Mouse (Mus musculus): ENCODE measurements at regions not wholly inside any gene's neighbourhood (a gene's known extent, or its start where the extent isn't known, plus 50 kb on each side); places are given as distances from the start of the nearest gene placed in this dataset.
A peak's percentile ranks its signal among the peaks of the same experiment; 100 is the strongest.
"Not testable (repeated sequence)": the region's sequence is repeated elsewhere in the genome, so short reads cannot be mapped to it uniquely, and the experiment has no call there.

DNA sequence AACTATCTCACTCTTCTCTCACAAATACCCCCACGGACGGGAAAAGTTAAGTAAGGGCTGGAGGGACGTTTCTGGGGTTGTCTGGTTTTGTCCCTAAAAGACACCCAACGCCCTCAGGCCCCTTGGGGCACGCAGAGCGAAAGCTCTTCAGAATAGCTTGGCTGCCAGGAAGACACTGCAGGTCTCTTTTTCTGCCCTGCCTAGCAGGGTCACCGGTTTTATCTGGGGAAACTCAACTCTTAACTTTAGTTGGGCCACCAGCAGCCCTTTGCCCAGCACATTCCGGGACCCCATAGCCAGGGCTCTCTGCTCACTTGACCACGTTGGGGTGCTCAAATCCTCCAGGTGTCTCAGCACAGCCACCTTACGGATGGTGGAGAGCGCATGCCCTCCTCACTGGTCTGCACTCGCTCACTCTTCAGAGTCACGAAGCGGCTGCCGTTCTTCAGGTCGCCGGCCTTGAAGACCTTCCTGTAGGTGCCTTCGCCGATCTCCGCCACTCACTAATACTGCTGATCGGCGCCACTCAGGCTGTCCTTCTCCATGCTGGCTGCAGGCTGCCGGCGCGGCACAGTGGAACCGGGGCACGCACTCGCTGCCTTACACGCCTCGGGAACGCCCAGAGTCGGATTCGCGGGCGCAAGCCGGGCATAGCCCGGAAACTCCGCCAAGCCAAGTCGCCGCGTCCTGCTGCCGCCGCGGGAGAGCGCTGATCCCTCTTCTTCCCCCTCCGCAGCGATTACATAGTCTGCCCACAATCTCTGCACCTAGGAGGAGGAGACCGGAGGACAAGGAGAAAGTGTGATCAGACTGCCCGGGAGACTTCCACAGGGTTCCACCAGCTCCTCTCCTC, 83.0 kb downstream of the Ulbp1 start:
- DNase-seq, result peak in 1 of 2 experiments; percentile 43

DNA sequence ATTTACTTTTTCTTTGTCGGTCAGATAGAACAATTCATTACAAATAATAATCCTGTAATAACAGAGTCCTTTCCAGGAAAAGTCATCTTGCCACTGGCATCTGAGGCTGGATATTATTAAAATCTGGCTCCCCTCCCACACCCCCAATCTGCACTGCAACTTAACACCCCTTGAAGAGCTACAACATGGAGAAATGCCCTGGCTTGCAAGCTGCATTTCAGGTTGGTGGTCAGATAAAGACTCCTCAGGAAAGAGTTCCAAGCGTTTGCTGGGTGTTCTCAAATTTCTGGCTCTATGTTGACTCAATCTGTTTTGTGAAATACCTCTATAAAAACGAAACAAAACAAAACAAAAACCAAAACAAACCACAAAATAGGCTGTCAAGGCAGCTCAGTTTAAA, 114.6 kb downstream of the Ulbp1 start:
- DNase-seq, result not testable (repeated sequence)

- DNase-seq, result peak in 1 of 2 experiments; percentile 12
These were observed 129.1 kb downstream of the Ulbp1 start for GRCm38 (mm10) chr10:7344290-7344689.

GRCm38 (mm10) chr10:7343736-7344135, 129.7 kb downstream of the Ulbp1 start:
- peak; percentile 8 to 26 for DNase-seq

DNA sequence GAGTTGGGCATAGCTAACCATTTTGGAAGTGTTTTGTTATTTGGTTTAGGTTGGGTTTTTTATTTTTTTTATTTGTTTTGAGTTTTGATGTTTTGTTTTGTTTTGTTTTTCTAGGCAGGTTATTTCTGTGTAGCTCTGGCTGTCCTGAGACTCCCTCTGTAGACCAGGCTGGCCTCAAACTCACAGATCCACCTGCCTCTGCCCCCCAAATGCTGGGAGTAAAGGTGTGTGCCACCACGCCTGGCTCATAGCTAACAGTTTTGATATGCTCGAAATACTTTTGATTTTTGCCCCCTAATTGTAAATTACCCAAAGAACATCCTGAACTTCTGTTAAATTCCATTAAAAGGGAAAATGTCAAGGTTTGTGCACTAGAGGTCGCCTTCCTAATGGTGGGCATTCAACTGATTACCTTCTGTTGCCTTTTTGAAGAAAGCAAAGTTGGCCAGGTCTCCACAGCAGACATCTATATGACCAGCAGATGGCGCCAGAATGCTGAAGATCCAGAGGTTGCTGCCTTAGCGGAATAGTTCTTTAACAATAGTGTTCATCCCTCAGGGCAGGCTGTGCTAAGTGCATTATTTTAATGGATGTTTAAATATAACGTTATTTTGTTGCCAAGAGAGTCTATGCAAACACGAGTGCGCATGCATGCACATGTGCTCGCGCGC, 121.2 kb upstream of the Cnksr3 start:
- peak; percentile 72 to 85 for DNase-seq

DNA sequence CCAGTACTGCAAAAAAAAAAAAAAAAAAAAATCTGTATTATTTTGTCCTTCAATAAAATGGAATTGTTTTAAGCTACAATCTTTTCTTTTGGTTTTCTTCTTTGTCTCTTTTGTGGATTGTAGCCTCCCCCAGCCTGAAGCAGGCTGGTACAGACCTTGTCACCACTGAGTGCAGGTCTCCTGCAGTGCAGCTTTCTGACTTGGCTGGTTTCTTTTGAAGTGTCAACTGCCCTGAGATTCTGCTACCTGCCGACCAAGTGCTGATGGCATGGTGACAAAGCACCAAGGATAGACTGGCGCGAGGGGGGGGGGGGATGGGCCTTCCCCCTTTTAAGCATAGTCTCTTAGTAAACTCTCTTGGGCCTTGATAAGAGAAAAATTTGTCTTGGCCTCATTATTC, 116.2 kb upstream of the Cnksr3 start:
- no peak for DNase-seq

DNA sequence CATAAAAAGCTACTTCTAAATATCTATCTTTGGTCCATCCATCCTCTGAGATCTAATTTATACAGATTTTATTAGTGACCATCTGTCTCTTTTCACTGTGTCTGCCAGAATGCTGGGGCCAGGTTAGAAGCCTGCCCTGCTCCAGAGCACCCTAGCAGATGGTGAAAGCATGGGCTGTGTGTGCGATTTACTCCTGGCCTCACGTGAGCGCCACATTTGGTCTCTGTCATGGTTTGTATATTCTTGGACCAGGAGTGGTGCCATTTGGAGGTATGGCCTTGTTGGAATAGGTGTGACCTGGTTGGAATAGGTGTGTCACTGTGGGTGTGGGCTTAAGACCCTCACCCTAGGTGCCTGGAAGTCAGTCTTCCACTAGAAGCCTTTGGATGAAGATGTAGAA, 115.0 kb upstream of the Cnksr3 start:
- DNase-seq, result not testable (repeated sequence)

DNA sequence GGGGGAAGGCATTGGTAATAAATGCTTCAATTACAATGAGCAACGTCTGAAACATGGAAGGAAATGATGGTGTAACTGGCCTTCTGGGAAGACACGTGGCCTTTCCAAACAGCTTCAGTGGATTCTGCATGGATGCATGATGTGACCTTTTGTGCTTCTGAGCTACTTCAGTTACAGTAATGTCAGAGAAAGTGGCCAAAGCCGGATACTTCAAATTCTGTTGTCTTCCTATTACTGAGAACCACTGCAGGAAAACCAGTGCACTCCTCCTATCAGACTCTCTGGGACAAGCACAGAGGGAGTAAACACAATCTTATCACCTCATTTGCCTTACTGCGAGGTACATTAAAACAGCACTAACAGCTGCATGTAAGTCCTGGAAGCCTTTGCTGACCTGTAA, 113.0 kb upstream of the Cnksr3 start:
- DNase-seq, result no peak

DNA sequence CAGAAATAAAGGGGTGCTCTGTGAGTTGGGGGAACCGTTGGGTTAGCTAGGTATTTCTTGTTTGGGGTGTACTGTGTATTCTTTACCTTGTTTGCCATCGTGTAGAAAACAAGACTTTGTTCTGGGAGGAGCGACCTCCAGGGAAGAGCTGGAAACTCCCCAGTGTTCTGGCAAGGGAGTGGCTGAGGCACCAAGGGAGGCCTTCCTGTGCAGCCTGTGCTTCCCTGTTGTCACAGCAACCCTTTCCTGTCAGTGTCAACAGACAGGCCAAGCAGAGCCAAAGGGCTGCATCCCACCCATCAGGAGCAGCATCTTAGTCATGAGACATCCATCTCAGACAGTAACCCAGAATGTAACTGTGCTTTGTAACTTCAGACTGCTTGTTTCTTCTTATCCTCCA, 111.2 kb upstream of the Cnksr3 start:
- peak in 1 of 2 experiments; percentile 10 for DNase-seq

DNA sequence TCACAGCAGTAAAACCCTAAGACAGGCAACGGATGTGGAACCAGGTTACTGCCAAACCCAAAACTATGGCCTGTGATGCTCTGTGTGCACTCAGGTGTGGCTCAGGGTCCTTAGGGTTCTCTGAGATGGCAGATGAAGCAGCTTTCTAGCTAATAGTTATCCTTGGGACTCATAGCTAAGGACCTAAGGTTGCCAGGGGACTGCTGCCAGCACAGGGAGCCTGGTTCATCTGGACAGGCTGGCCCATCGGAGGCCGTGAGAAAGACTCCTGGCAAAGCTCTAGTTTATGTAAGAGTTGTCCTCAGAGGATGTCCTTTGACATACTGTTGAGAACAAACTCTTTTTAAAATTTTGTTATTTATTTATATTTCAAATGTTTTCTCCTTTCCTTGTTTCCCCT, 97.9 kb upstream of the Cnksr3 start:
- no peak for DNase-seq

- DNase-seq, result not testable (repeated sequence)
These were observed 93.8 kb upstream of the Cnksr3 start for GRCm38 (mm10) chr10:7305881-7306280.

- peak; percentile 6 to 22 for DNase-seq
These were observed 86.3 kb upstream of the Cnksr3 start for GRCm38 (mm10) chr10:7298377-7298776.

DNA sequence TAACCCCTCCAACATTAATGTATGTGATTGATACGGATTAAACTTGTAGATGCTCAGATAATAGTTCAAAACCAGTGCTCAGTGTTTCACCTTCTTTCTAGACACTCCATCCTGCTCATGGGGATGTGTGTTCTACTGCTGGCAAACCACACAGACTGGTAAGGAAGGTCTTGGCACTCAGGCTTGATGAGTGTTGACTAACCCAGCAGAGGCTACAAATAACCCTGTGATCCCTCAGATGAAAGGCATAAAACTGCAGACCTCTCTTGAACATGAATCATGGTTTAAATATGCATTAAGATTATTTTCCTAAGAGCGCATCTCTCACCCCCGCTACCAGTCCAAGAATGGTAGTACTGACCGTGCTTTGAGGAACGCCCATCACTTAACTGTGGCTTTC, 83.9 kb upstream of the Cnksr3 start:
- no peak for DNase-seq

DNA sequence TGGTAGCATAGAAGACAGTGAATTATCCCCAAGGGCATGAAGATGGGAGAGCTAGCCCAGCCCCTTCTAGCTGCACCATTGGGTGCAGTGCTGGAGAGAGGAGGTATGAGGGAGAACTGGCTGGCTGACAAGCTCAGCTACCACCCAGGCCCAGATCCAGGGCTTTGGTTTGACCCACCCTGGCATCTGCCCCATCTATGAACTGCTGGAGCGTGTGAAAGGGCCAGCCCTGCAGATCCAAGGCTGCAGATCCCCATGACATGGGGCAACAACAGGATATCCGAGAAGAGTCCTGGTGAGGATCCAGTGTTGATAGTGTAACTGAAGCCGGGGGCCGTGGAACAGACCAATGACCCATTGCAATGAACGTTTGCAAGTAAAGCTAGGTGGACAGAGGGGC, 81.2 kb upstream of the Cnksr3 start:
- no peak for DNase-seq

DNA sequence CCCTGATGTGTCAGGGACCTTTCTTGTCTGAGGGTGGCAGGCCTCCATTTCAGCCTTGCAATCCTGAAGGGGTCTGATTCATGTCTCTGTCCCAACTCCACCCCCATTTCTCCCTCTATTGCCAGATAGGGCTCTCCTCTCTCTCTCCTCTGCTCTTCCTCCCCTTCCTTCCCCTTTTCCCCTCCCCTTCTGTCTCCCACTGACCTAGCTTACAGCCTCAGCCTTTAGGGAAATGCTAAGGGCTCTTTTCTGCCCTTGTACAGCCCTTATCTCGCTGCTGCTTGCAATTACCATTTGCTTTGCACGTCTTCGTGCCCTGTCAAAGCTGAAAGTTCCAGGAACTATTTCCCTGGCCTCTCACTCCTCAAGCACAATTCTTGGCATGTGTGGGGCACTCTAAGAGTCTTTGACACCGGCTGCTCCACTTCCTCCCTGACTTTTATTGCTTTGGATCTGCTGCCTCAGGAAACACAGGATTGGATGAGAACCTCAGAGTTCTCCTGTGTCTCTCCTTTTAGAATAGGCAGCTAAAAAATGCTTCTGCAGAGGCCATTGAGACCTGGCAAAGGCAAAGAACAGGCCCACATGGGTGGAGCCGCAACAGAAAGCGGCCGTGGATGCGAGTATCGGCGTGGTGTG, 77.9 kb upstream of the Cnksr3 start:
- peak; percentile 23 to 38 for DNase-seq

DNA sequence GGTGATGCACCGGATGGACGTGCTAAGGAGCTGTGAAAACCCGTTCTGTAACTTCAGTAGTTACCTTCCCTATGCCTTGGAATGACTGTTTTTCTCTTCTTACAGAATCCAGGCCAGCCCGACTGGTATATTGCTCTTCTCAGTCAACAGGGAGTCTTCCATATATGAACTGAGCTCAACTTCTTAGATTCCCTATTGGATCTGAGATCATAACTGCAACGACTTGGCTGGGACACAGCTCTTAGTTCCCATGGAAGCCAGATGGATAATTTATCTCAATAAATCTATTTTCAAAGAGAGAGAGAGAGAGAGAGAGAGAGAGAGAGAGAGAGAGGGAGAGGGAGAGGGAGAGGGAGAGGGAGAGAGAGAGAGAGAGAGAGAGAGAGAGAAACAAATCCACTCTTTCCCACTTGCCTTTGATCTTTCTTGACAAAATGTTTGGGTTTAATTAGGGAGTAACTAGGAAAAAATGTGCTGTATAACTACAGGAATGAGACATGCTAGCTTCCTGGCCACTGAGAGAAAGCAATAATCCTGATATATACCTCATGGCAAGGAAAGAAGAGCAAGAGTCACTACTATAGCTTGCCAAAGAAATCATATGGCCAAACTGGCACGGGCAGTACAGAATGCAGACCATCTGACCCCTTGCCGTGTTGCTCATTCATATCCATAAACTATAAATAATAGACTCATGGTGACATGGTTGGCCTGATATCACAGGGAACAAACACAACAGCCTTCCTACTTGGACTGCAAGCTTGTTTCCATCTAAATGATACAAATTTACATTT, 73.3 kb upstream of the Cnksr3 start:
- DNase-seq, result no peak

- DNase-seq, result no peak
These were observed 68.4 kb upstream of the Cnksr3 start for GRCm38 (mm10) chr10:7280429-7280828.

GRCm38 (mm10) chr10:7278820-7279219, 66.8 kb upstream of the Cnksr3 start:
- no peak for DNase-seq

- DNase-seq, result no peak
These were observed 63.3 kb upstream of the Cnksr3 start for GRCm38 (mm10) chr10:7275357-7275756.

DNA sequence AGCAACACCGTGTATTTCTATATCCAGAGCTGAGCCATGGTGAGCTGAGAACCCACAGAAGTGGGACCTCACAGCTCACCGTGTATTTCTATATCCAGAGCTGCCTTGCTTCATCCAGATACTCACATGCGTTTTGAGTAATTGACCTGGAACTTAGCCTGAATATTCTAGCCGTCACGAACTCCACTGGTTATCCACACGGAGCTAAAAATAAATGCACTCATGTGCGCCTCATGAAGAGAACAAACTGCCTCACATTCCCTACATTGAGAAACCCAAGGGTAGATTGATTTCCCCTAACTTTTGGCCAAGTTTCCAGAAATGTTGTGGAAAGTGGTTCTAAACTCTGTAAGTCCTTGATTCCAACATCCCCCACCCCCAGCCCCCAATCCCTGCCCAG, 62.4 kb upstream of the Cnksr3 start:
- DNase-seq, result no peak

- no peak for DNase-seq
These were observed 59.1 kb upstream of the Cnksr3 start for GRCm38 (mm10) chr10:7271156-7271555.

- no peak for DNase-seq
These were observed 56.5 kb upstream of the Cnksr3 start for GRCm38 (mm10) chr10:7268386-7269033.
